Mouse (Mus musculus) monocyte, adult 2 months (primary cell): ENCODE measurements at regions not wholly inside any gene's neighbourhood (a gene's known extent, or its start where the extent isn't known, plus 50 kb on each side); places are given as distances from the start of the nearest gene placed in this dataset.

Experiments
- DNase-seq, 2 experiments: peaks; one replicate each; pipeline ENCODE4 v3.0.0; 2022; ENCODE audit warnings: low spot score in 2 of 2, low read depth in 1 of 2

- no peak for DNase-seq
Observed at GRCm38 (mm10) chr14:102020161-102020605, 290.4 kb downstream of the Lmo7 start.

- no peak for DNase-seq
Observed at GRCm38 (mm10) chr14:102019320-102019719, 289.6 kb downstream of the Lmo7 start.

- no peak for DNase-seq
Observed at GRCm38 (mm10) chr14:102016572-102016971, 286.8 kb downstream of the Lmo7 start.

GRCm38 (mm10) chr14:102014976-102015603 is 285.3 kb downstream of the Lmo7 start:
- no peak for DNase-seq

- no peak for DNase-seq
Observed at GRCm38 (mm10) chr14:102013238-102013637, 283.5 kb downstream of the Lmo7 start.

GRCm38 (mm10) chr14:101997535-101997934 is 267.8 kb downstream of the Lmo7 start:
- no peak for DNase-seq

GRCm38 (mm10) chr14:101984401-101984800 is 254.6 kb downstream of the Lmo7 start:
- DNase-seq = no peak
